Mouse (Mus musculus) kidney, adult 8-10 months (tissue): Measurements from ENCODE around the gene Pitpna.

Source experiments
- DNase-seq, 2 experiments: peaks; one replicate each; pipeline ENCODE4 v3.0.0; 2022

Gene Pitpna

DNA sequence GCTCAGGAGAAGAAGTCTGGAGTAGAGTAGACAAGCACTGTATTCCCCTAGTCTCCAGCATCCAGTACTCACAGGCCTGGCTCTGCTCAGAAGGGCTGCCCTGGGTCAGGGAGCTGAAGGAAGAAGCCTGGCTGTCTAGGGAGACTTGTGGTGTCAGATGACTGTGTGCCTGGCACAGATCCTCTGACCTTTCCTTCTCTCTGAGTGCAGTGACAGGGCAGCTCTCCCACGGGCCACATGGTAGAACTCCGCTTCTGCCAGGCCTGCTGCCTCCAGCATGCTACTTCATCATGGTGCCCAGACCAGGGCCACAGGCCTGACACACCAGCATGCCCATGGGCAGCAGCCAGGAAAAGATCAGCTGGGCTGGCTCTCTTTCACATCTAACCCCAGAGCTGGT, 22.0 kb upstream of the Pitpna start:
- peak in 1 of 2 experiments; percentile 36 for DNase-seq

DNA sequence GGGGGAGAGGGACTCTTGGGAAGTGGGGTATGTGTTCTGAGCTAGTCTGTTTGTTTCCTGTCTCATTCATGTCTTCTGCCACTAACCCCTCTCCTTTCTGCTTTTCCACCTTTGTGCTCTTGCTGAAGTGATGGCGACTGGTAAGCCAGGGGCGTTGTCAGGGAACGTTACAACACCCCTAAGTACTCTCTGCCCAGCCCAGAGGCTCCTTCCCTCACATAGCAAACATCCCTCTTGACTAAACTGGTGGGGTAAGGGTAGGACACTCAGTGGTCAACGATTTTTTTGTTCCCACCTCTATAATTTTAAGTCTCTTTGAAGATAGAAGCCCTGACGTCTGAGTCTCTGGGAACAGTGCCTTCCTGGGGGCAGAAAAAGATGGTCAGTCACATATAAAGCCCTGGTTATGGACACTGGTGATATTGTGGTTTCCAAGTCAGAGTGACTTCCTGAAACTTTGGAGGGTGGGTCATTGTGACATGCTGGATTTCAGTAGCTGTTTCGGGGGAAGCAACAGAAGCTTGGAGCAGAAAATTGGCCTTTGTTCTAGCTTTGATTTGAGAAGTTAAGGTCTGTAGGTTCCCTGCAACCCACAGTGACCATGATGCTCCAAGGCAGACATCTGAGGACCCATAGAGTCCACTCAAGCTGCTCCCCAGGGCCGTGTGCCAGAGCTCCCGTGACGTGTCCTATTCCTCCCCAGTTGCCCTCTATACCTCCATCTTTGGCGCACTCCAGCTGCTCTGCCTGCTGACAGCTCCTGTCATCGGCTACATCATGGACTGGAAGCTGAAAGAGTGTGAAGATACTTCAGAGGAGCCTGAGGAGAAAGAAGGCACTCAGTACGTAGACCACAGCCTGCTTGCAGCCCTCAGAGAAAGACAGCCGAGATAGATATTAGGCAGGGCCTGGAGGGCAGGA, 21.4 kb upstream of the Pitpna start:
- DNase-seq: no peak

DNA sequence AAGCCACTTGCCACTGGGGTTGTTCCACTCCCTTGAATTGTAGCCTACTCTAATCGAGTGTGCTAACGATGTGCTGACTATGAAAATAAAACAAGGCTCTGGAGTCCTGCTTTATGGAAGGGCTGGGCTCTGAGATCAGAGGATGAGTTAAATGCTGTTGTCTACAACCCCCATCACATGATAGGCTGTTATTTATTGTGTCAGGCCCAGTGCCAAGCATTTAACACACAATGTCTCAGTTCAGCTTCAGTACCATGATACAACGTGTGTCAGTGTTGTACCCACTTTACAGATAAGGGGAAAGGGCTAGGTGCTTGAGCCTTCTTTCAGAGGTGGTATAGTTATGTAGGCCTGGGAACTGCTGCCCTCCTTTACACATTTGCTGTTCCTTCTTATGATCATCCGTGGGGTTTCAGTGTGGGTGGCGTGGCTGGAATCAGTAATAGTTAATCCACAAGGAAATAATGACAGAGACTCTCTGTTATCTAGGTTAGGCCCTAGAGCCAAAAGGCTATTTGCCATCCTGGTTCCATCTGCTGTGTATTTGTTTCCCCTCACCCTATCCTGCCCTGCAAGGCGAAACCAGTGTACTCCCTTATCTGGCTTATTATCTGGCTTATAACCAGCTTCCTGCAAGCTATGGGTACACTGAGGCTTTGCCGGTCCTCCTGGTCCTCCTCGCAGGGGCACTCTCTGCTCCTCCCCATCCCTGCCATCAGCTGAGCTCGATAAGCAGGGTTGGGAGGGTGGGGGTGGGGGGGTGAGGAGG, 20.4 kb upstream of the Pitpna start:
- no peak for DNase-seq

DNA sequence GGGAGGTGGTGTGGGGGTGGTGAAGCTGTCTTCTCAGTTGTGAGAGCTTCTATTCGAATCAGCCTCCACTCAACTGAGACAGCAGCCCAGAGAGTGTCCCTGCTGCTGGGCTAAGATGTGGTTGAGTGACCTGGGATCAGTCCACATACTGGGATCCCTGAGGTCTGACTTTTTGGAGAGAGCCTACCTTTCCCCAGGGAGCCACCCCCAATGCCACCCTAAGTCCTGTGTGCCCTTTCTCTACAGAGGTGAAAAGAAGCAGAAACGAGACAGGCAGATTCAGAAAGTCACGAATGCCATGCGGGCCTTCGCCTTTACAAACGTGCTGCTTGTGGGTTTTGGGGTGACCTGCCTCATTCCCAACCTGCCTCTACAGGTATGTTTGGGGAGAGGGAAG, 19.8 kb upstream of the Pitpna start:
- no peak for DNase-seq

DNA sequence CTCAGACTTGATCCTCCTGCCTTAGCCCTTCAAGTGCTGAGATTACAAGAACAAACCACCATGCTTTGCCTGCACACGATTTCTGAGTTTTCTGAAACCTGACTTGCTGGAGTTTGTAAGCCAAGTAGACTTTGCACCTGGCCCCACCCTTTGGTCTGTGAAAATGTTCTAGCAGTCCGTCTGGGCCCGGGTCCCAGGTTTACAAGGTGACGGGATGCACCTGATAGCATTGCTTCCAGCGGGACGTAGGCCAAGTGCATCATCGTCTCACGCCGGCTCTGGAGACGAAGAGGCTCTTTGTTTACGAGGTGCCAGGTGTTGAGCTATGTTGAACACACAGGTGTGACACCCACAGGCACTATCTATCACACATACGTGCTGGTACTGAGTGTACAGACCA, 18.9 kb upstream of the Pitpna start:
- DNase-seq: peak; percentile 65 to 78

DNA sequence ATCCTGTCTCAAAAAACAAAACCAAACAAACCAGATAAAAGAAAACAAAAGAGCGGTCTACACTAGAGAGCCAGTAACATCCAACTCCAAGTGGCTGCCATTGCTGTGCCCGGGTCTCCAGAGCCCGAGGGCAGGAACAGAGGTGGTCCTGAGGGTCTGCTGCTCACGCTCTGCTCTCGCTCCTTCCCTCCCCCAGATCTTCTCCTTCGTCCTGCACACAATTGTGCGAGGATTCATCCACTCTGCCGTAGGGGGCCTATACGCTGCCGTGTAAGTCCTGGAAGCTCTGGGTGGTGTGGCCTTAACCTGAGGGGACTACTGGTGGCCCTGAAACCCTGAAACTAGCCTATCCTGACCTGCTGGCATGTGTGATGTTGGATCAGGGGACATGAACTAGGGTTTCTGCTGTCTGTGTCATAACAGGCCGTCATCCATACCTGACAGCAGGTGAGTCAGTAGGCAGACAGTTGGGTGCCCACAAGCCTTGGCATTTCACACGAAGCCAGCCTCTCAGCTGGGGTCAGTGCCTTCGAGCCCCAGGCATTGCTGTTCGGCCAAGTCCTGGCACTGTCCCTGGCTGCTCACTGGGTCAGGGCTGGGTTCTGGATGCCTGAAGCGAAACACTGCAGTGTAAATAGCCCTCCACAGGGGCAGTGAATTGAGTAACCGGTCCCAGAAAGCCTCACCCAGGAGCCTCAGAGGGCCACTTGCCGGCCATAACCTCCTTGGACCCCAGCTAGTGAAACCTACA, 17.3 kb upstream of the Pitpna start:
- no peak for DNase-seq

DNA sequence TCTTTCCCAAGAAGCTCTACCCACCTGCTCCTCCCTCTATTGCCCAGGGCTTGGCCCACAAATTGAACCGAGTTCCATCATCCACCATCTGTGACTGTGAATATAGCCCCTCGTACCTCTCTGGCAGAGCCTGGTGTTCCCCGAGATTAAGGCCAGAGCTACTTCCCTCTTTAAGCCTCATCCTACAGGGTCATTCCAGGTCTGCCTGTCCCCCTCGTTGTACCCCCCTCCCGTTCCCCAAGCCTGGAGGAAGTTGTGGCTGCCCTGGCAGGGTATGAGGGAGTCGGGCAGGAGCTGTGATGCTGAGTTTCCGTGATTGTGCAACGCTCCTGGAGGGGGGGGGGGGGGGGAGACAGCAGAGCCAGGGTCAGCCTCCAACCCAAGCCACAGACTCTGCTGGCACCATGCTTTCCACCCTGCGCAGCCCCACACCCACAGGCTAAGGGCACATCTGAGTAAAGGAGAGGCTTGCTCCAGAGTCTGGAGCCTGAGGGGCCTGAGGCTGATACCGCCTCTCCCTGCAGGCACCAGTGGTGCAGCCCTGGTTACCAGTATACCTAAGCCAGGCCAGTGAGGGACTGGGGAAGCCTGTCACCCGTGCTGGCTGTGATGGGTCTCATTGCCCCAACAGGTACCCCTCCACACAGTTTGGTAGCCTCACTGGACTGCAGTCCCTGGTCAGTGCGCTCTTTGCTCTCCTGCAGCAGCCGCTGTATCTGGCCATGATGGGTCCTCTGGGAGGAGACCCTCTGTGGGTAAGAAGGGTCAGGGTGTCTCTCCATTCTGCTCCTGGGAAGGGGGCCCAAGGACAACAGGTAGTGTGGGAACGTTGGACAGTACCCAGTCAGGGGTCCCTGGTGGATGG, 16.5 kb upstream of the Pitpna start:
- DNase-seq: no peak

DNA sequence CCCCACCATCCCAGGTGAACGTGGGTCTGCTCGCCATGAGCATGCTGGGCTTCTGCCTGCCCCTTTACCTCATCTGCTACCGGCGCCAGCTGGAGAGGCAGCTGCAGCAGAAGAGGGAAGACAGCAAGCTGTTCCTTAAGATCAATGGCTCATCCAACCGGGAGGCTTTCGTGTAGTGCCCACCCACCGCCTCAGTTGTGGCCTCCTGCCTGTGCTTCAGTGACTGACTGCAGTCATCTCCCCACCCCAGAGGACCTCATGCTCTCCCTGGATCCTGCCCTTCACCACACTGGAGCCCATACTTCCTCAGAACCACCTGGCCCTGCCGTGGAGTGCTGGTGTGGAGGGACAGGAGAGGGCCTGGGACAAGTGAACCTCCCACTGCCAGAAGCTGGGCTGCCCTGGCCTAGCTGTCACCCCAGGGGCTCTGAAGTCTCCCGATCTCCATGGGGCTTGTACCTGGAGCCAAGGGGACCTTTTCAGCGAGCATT, 15.6 kb upstream of the Pitpna start:
- DNase-seq: no peak

DNA sequence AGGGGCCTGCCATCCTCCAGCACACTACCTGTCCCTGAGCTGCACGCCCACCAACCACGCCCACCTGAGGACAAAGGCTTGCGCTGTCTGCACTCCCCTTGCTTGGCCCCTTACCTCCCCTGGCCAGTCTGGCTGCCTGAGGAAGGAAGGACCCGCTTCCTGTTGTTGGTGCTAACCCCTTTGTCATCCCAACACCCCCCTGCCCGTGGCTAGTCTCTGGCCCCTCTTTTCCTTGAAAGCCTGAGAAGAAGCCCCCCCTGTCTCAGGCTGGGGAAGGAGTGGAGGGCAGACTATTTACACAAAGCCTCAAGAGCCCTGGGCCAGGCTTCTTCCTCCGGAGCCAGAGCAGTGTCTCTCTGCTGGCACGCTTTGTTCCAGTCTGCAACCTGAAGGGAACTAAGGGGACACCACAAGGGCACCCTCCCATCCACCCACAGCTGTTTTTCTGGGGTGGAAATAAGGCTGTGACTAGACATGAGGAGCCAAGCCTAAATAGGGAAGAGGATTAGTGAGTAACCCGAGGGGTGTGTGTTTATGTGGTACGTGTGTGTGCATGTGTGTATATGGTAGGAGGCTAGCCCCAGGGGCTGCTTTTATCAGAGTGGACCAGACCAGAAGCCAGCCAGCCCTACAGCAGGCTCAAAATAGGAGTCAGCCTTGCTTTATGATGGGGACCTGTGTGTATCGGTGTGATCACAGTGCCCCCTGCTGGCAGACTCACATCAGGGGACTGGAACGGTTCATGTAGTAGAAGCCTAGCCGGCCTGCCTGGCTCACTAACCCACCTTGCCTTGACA, 14.8 kb upstream of the Pitpna start:
- DNase-seq: peak; percentile 90 to 93

DNA sequence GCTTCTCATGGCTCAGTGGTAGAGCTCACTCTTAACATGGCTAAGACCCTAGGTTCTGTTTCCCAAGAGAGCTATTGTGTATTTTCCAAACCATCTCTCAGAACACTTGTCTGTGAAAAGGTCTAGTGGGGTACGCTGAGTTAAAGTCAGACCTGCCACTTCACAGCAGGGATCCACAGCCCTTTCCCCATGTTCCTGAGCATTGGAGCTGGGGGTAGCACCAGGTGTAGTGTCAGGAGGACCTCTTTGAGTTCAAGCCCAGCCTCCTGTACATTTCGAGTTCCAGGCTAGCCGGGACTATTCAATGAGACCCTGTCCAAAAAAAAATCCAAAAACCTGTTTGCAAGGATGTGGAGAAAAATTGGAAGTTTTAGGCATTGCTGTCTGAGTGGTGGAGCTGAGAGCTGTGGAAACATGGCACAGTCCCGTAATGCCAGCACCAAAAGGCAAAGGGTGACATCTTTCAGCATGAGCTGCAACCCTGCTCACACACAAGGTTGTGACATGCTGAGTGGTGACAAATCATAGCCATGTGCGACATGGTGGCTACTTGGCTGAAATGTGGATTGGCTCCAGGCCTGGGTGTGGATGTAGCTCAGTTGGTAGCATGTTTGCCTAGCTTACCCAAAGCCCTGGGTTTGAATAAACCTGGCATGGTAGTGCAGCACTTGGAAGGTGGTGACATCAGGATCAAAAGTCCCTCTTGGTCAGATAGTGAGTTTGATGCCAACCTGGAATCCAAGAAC, 13.3 kb upstream of the Pitpna start:
- no peak for DNase-seq

DNA sequence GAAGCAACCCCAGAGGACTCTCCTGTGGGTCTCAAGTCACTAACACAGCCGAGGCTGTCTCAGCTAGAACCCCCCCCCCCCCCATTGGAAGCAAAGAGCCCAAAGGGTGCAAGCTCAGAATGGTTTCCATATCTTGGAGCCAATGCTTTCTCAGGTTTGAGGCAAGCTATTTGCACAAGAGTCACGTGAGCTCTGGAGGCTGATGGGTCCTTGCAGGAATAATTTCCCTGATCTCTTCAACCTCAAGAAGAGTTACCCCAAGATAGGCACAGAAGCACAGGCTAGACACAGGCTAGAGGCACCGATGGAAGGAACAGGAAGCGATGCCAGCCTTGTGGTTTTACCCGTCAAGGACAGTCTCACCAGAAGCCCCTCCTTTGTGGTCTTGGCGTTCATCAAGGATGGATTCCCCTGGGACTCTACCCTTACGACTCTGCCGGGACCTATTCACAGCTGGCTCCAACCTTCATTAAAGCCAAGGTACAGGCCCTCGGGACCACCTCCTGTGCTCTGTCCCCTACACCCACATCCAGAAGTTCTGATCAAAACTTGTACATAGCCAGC, 12.3 kb upstream of the Pitpna start:
- no peak for DNase-seq

DNA sequence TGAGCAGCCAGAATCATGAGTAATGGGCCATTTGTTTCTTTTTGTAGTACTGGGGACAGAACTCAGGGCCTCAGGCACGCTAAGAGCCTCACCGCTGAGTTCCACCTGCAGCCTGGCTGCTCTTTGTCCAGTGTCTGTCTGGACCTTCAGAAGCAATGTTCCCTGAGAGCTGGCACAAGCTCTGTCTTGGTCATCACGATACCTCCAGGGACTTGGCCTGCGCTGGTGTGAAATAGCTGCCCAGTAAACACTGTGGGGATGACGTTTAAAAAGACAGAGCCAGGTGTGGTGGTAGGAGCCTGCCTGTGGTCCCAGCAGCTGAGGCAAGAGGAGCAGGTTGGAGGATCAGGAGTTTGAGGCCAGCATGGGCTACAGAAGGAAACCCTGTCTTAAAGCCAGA, 9.3 kb upstream of the Pitpna start:
- no peak for DNase-seq

DNA sequence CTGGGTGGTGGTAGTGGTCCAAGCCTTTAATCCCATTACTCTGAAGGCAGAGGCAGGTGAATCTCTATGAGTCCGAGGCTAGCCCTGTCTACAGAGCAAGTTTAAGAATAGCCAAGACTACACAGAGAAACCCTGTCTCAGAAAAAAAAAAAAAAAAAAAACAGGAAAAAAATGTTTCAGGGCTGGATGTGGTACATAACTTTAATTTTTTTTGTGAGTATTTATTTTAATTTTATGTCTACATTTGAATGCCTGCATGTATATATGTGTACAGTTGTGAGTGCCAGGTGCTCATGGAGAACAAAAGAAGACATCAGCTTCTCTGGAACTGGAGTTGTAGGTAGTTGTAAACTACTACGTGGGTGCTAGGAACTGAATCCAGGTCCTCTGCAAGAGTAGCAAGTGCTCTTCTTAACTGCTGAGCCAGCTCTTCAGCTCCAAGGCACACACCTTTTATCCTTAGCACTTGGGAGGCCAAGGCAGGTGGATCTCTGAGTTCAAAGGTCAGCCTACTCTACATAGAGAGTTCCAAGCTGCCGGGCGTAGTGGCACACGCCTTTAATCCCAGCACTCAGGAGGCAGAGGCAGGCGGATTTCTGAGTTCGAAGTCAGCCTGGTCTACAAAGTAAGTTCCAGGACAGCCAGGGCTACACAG, 6.3 kb upstream of the Pitpna start:
- DNase-seq: no peak

DNA sequence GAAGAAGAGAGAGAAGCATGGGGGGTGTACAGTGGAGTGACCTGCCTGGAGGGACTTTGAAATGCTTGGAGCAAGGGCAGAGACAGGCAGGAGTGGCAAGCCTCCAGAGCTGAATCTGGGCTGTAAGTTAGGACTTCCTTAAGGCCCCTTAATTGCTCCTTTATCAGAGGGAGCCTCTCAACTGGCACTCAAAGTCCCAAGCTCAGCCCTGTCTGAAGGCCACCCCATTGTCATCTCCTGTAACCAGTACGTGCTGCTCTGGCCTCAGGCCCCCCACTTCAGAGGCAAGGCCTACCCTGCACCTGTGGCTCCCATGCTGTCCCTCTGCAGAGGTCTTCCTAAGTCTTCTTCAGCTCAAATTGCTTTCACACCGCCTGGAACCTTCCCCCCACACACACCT, 4.4 kb upstream of the Pitpna start:
- DNase-seq: no peak

DNA sequence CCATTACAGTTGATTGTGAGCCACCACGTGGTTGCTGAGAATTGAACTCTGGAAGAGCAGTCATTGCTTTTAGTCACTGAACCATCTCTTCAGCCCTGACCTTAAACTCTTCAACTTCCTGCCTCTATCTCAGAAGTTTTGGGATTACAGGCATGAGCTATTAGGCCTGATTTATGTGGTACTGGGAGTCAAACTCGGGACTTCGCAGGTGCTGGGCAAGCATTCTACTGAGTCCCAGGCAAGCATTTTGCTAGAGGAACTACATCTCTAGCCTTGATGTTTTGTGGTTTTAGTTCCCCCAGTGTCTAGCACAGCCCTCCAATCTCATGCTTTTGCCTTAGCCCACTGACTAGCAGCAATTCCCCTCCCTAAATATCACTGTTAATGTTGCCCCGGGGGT, 2.8 kb upstream of the Pitpna start:
- DNase-seq: no peak

DNA sequence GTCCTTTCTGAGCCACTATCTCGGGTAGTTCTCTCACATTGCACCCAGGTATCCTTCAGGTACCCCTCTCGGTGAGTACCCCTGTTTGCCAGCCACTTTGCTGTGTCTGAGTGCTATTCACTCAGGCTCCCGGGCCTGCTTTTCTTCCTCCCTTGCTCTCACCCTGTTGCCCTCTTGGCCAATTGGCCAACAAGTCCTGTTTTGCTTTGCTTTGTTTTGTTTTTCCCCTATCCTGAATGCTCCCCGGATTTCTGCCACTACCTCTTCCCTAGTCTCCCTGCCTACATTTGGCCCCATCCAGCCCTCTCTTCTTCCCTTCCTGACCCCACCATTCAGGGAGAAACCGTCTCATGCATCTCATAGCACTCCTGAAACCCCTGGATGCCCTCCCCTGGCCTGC, 1.9 kb upstream of the Pitpna start:
- DNase-seq: no peak

DNA sequence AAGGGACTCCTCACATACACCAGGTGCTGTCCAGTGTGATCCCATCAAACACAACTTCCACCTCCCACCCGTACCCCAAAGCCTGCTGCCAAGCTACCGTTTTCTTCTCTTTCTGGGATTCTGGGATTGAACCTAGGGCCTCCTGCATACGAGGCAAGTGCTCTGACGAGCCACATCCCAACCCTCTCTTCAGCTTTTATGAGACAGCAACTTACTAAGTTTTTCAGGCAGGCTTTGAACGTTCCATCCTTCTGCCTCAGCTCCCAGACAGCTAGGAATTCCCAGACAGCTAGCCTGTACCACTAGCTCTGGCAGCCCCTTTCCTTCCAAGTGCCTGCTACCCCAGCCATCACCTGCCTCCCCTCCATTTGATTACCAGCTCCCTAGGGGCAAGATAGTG, 934 bp upstream of the Pitpna start:
- no peak for DNase-seq

DNA sequence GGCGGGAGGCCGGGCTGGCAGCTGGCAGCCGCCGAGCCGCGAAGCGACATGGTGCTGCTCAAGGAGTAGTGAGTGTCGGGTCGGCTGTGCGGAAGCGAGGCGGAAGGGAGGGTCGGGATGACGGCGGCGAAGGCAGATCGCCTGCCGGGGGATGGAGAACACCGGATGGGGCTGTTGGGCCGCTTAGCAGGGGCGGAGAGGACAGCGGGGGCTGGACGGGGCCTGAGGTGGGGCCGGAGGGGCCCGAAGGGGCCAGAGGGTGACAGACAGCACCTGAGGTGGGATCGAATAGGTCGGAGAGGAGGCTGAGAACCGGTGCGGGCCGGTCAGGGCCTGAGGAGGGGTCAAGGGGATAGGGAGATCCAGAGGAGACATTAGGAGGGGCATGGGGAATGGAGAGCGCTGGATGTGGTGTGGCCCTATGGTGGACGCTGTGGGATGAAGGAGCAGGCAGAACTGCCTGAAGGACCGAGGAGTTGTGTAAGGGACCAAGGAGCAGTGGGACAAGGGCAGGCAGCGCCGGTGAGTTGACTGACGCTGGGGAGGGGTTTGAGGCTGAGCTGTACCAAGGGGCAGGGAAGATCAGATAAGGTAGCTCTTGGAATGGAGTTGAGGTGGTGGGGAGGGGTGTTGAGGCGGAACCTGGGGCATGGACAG, 516 bp downstream of the Pitpna start:
- DNase-seq: no peak

DNA sequence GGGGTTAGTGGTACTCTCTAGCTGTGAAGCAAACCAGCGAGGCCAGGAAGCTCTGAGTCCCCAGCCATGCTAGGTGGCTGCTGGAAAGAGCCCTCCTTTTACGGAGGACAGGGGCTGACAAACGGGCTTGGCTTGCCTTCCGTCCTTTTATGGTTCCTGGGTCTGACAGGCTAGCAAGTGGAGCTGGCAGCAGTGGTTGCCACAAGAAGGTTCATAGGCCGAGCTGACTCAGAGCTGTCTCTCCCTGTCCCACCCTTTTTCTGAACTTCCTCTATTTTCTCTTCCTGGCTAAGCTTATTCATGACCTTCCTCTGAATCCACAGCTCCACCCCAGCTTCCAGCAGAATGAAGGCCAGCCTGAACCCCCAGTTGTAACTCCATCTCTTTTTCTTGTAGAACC, 4.7 kb downstream of the Pitpna start:
- no peak for DNase-seq
